In the genomic region with DNA sequence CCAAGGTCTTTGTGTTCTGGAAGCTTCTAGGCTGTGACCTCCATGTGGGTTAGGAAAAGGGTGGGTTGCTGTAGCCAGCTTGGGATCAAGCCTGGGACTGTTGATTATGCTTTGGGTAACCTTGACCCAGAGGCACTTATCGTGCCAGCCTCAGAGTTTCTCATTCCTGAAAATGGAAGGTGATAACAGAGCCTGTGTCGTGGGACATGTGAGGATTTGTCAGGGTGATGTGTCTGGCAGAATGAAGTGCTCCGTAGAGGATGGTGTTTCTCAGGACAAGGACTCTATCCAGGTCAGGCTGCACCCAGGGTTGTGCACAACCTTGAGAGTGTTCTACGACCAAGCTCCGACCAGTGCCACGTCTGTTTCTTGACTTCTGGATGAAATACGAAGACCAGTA, we compare ENCODE assay signal across 30 mouse cellular contexts.
DNase-seq lines count a peak whose midpoint lies in the region; ATAC-seq lines count a peak whose summit lies in the region.
"Had no signal": no experiment of that assay in that cellular context is flagged by ENCODE, and none has a peak within 500 bp of the region (broad histone marks: within the 10 kb centered on the region; RNA-seq: fewer than 3 reads in every experiment).

No protein-coding gene starts in this region.

- 42% methylated on average over 7 of the region's 7 CpGs for WGBS in heart, embryonic 10.5 days
- WGBS in heart, embryonic 16.5 days = 53% methylated on average over 7 of the region's 7 CpGs
- 76% methylated on average over 7 of the region's 7 CpGs for WGBS in liver, embryonic 11.5 days

- peaks cover 47% of the 10 kb centered on the region for H3K4me1 ChIP-seq in heart, embryonic 10.5 days
- peaks cover 36% of the 10 kb centered on the region for H3K4me1 ChIP-seq in heart, embryonic 16.5 days (ENCODE audit: control insufficient read depth, insufficient read depth, low read length)
- no peaks in the 10 kb centered on the region for H3K4me1 ChIP-seq in liver, embryonic 11.5 days (replicated peaks; ENCODE audit: control insufficient read depth, insufficient read depth, low read length)
- H3K4me1 ChIP-seq: forebrain, embryonic 13.5 days; liver, embryonic 13.5 days had no signal

- peak overlapping the region; percentile 76 for H3K27ac ChIP-seq in heart, embryonic 10.5 days
- peak overlapping the region; percentile 88 for H3K27ac ChIP-seq in heart, embryonic 16.5 days (ENCODE audit: low read length)
- H3K27ac ChIP-seq in liver, embryonic 11.5 days (ENCODE audit: low read depth, low read length) = no peak overlapping the region
- H3K27ac ChIP-seq: embryonic facial prominence, embryonic 13.5 days; forebrain, embryonic 13.5 days; hindbrain, embryonic 10.5 days; hindbrain, postnatal 0 days; layer of hippocampus, adult 2 months; limb, embryonic 13.5 days; liver, embryonic 13.5 days had no signal

- H3K4me2 ChIP-seq in heart, embryonic 16.5 days (ENCODE audit: low read depth, low read length) = no peak overlapping the region
- no peak overlapping the region for H3K4me2 ChIP-seq in liver, embryonic 11.5 days
- H3K4me2 ChIP-seq: embryonic facial prominence, embryonic 13.5 days; forebrain, embryonic 13.5 days; limb, embryonic 13.5 days; liver, embryonic 13.5 days; midbrain, embryonic 11.5 days had no signal

- H3K9ac ChIP-seq in heart, embryonic 16.5 days (ENCODE audit: low read length) = no peak overlapping the region
- H3K9ac ChIP-seq in liver, embryonic 11.5 days (ENCODE audit: low read depth, low read length) = no peak overlapping the region
- H3K9ac ChIP-seq: embryonic facial prominence, embryonic 13.5 days; forebrain, embryonic 13.5 days; limb, embryonic 13.5 days; liver, embryonic 13.5 days had no signal

- H3K9me3 ChIP-seq in heart, embryonic 10.5 days = no peaks in the 10 kb centered on the region
- no peaks in the 10 kb centered on the region for H3K9me3 ChIP-seq in heart, embryonic 16.5 days (replicated peaks; ENCODE audit: control insufficient read depth, low read length)
- H3K9me3 ChIP-seq in liver, embryonic 11.5 days (ENCODE audit: control insufficient read depth, low read length) = no peaks in the 10 kb centered on the region
- H3K9me3 ChIP-seq: embryonic facial prominence, embryonic 13.5 days; forebrain, embryonic 13.5 days; hindbrain, embryonic 10.5 days; limb, embryonic 13.5 days; liver, embryonic 13.5 days had no signal

- peak; percentile 74 to 83 for DNase-seq in adrenal gland, adult (ENCODE audit: inconsistent age in 2 of 2, low spot score in 1 of 2)
- no peak for DNase-seq in adrenal gland, postnatal 25 days
- DNase-seq in adrenal gland, postnatal 10 days = peak; percentile 26
- DNase-seq in heart, embryonic 10.5 days (ENCODE audit: low spot score) = no peak
- no peak for DNase-seq in liver, embryonic 11.5 days (ENCODE audit: low spot score)
- DNase-seq in cerebellum, adult 8-10 months = no peak
- DNase-seq in T-cell, adult 2 months (ENCODE audit: low spot score) = no peak
- DNase-seq: cerebellum, adult 11-12 months; cerebellum, postnatal 36 days; embryo, embryonic 11 days; gastrocnemius, postnatal 36 days; kidney, adult 9 months; kidney, postnatal 14 days; liver, embryonic 13.5 days; lung, adult 2 months; lung, postnatal 14 days; right cerebral cortex, adult 18-20 months; right cerebral cortex, postnatal 4 days; thymus, adult 18-20 months; thymus, postnatal 36 days had no signal

- no peaks in the 10 kb centered on the region for H3K36me3 ChIP-seq in heart, embryonic 10.5 days
- H3K36me3 ChIP-seq in heart, embryonic 16.5 days (ENCODE audit: control insufficient read depth, insufficient read depth) = no peaks in the 10 kb centered on the region
- no peaks in the 10 kb centered on the region for H3K36me3 ChIP-seq in liver, embryonic 11.5 days (ENCODE audit: control insufficient read depth, insufficient read depth, low read length)
- H3K36me3 ChIP-seq: embryonic facial prominence, embryonic 13.5 days; hindbrain, embryonic 10.5 days; limb, embryonic 13.5 days; liver, embryonic 13.5 days had no signal

- no peak overlapping the region for H3K4me3 ChIP-seq in heart, embryonic 10.5 days
- H3K4me3 ChIP-seq in heart, embryonic 16.5 days (ENCODE audit: low read length) = no peak overlapping the region
- no peak overlapping the region for H3K4me3 ChIP-seq in liver, embryonic 11.5 days (ENCODE audit: low read depth, low read length)
- H3K4me3 ChIP-seq: embryonic facial prominence, embryonic 13.5 days; erythroblast, embryonic 14.5 days; forebrain, embryonic 13.5 days; hindbrain, embryonic 10.5 days; layer of hippocampus, adult 2 months; limb, embryonic 13.5 days; liver, embryonic 13.5 days had no signal

- H3K27me3 ChIP-seq in heart, embryonic 10.5 days (ENCODE audit: insufficient read depth, poor library complexity, severe bottlenecking) = no peaks in the 10 kb centered on the region
- no peaks in the 10 kb centered on the region for H3K27me3 ChIP-seq in heart, embryonic 16.5 days (ENCODE audit: control insufficient read depth, insufficient read depth, low read length)
- H3K27me3 ChIP-seq in liver, embryonic 11.5 days (replicated peaks; ENCODE audit: control insufficient read depth, insufficient read depth, low read length) = no peaks in the 10 kb centered on the region; the same call in 1 of the 2 replicates
- H3K27me3 ChIP-seq: embryonic facial prominence, embryonic 13.5 days; forebrain, embryonic 13.5 days; limb, embryonic 13.5 days; liver, embryonic 13.5 days had no signal

- ATAC-seq in heart, embryonic 16.5 days (replicated peaks; ENCODE audit: extremely low read depth, insufficient read depth, low FRiP score) = peak; percentile 72
- ATAC-seq in liver, embryonic 11.5 days (replicated peaks; ENCODE audit: low FRiP score) = no peak
- ATAC-seq: forebrain, embryonic 13.5 days; hindbrain, postnatal 0 days; intestine, embryonic 16.5 days had no signal

Comparison
In these comparisons a context has a peak if more than half of its experiments do, and no peak if none do; other contexts are left out.
1. DNase-seq: peak in adrenal gland, adult (2 of 2) and adrenal gland, postnatal 10 days (single experiment); none in adrenal gland, postnatal 25 days (single experiment), heart, embryonic 10.5 days (single experiment), liver, embryonic 11.5 days (single experiment), cerebellum, adult 8-10 months (single experiment) and T-cell, adult 2 months (single experiment).